Mouse (Mus musculus) bone marrow macrophage, adult 2 months (primary cell): Measurements from ENCODE around the gene Bpifa2.

ENCODE experiments used
- CTCF ChIP-seq: IDR thresholded peaks from 2 replicates; pipeline ENCODE4 v1.5.1; 2012; ENCODE audit warnings: low read depth, mild to moderate bottlenecking, low read length, moderate library complexity
- POLR2A ChIP-seq: IDR thresholded peaks from 2 replicates; pipeline ENCODE4 v1.6.1; 2012; ENCODE audit warnings: mild to moderate bottlenecking, low read depth, low read length, borderline replicate concordance

DNA sequence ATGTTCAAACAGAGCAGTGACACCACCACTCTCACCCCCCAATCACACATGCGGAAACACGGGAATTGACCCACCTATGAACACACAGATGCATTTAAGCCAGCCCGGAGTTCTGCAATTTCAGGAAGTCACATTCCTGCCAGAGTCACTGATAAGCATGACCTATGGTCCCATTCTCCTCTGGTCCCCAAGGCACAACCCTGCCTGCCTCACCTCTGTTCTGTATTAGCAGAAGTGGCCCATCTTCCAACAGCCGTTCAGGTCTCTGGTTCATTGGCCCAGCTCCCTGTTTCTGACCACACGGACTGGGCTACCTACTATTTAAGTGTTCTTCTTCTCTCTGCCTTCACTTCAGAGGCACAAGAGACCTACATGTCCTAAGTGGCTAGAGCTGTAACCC lies 33.5 kb upstream of the Bpifa2 start, which contains the start of gene Bpifa6:
- TF ChIP-seq CTCF (no peak), POLR2A (no peak)
